Mouse (Mus musculus) forebrain, embryonic 11.5 days (tissue): ENCODE results near the gene Cpxm2. TPM values are rescaled to one million over a fixed set of nuclear protein-coding genes. Genes with fewer than 3 reads are reported as not detected.

Experiments
- ATAC-seq: fragments of 200-750 bp; cut with Nextera tagmentation; replicated peaks from 2 replicates; pipeline ENCODE4 v1.8.0; 2017; ENCODE audit warnings: moderate TSS enrichment; ENCODE audit not compliant: low FRiP score
- DNase-seq: peaks from one replicate; pipeline ENCODE4 v3.0.0-alpha.2; 2017; ENCODE audit warnings: low spot score
- H3K27ac ChIP-seq: fragments of 300-500 bp; sonication (generic); 2 replicates; pipeline ENCODE4 v1.5.1; 2014; ENCODE audit warnings: low read depth, low read length
- H3K27me3 ChIP-seq: fragments of 300-500 bp; sonication (generic); 2 replicates; pipeline ENCODE4 v1.6.1; 2014; ENCODE audit warnings: mild to moderate bottlenecking, low read length, mixed read lengths; ENCODE audit not compliant: control insufficient read depth, insufficient read depth
- H3K36me3 ChIP-seq: fragments of 300-500 bp; sonication (generic); 2 replicates; pipeline ENCODE4 v1.6.1; 2014; ENCODE audit warnings: mild to moderate bottlenecking, low read length, moderate library complexity, mixed read lengths; ENCODE audit not compliant: control insufficient read depth, insufficient read depth
- H3K4me1 ChIP-seq: fragments of 300-500 bp; sonication (generic); replicated peaks from 2 replicates; pipeline ENCODE4 v1.6.1; 2014; ENCODE audit warnings: low read length, mixed read lengths; ENCODE audit not compliant: control insufficient read depth, insufficient read depth
- H3K4me2 ChIP-seq: fragments of 300-500 bp; sonication (generic); 2 replicates; pipeline ENCODE4 v1.6.1; 2014; ENCODE audit warnings: low read depth, mild to moderate bottlenecking, low read length, moderate library complexity, mixed read lengths; ENCODE audit not compliant: severe bottlenecking
- H3K4me3 ChIP-seq: fragments of 300-500 bp; sonication (generic); 2 replicates; pipeline ENCODE4 v1.5.1; 2014; ENCODE audit warnings: low read depth, low read length
- H3K9ac ChIP-seq: fragments of 300-500 bp; sonication (generic); 2 replicates; pipeline ENCODE4 v1.6.1; 2014; ENCODE audit warnings: low read length
- H3K9me3 ChIP-seq: fragments of 300-500 bp; sonication (generic); 2 replicates; pipeline ENCODE4 v1.6.1; 2016; ENCODE audit warnings: low read length, mixed read lengths; ENCODE audit not compliant: control insufficient read depth
- WGBS: fragments of 180-500 bp; shearing (Covaris S2); extraction: QIAGEN DNeasy Blood & Tissue Kit; methylation state at CpG from one replicate; pipeline ENCODE4 v1.1.7; 2014; 5-methylcytosine and 5-hydroxymethylcytosine counted together
- polyA plus RNA-seq: library from polyadenylated mRNA; unstranded; fragments of >200 nt; fragmentation: Nextera tagmentation; extraction: Ambion mirVana; gene quantifications from 2 replicates; pipeline ENCODE4 v1.2.1, GENCODE M21; 2014

Cpxm2 gene
- polyA plus RNA-seq, 1 experiment from 2014 or later = 3.7 TPM

- Histone ChIP-seq H3K36me3 (no peaks in the 10 kb centered on the region), H3K27ac (no peak overlapping the region), H3K9me3 (no peaks in the 10 kb centered on the region; the same call in 1 of the 2 replicates), H3K27me3 (no peaks in the 10 kb centered on the region), H3K4me3 (no peak overlapping the region), H3K4me1 (no peaks in the 10 kb centered on the region), H3K9ac (no peak overlapping the region), H3K4me2 (no peak overlapping the region)
- no peak for ATAC-seq
- no peak for DNase-seq
- WGBS = 64% methylated on average over 7 of the region's 7 CpGs
Observed at GRCm38 (mm10) chr7:132169419-132170169, 15.1 kb upstream of the Cpxm2 start.

- DNase-seq (no peak), ATAC-seq (0 out of 2 replicates have a peak, but pooled peaks have one; percentile 21)
- 71% methylated on average over 4 of the region's 4 CpGs for WGBS
- Histone ChIP-seq H3K9me3 (no peaks in the 10 kb centered on the region; the same call in 1 of the 2 replicates), H3K9ac (no peak overlapping the region), H3K4me2 (no peak overlapping the region), H3K36me3 (no peaks in the 10 kb centered on the region), H3K4me3 (no peak overlapping the region), H3K4me1 (no peaks in the 10 kb centered on the region), H3K27ac (no peak overlapping the region), H3K27me3 (no peaks in the 10 kb centered on the region)
Observed at GRCm38 (mm10) chr7:132167239-132167638, 12.7 kb upstream of the Cpxm2 start.

- Histone ChIP-seq H3K4me3 (no peak overlapping the region), H3K9me3 (no peaks in the 10 kb centered on the region), H3K36me3 (no peaks in the 10 kb centered on the region), H3K27me3 (no peaks in the 10 kb centered on the region), H3K27ac (no peak overlapping the region), H3K4me2 (no peak overlapping the region), H3K4me1 (no peaks in the 10 kb centered on the region), H3K9ac (no peak overlapping the region)
- ATAC-seq = no peak
- 90% methylated on average over 3 of the region's 3 CpGs for WGBS
- DNase-seq = no peak
Observed at GRCm38 (mm10) chr7:132162254-132162653, 7.7 kb upstream of the Cpxm2 start.

GRCm38 (mm10) chr7:132158321-132159025, 3.9 kb upstream of the Cpxm2 start:
- Histone ChIP-seq H3K27ac (no peak overlapping the region), H3K9ac (no peak overlapping the region), H3K4me3 (no peak overlapping the region), H3K36me3 (no peaks in the 10 kb centered on the region), H3K9me3 (no peaks in the 10 kb centered on the region), H3K4me1 (peaks cover 7% of the 10 kb centered on the region; the same call in 1 of the 2 replicates), H3K27me3 (peaks cover 17% of the 10 kb centered on the region), H3K4me2 (no peak overlapping the region)
- WGBS = 85% methylated on average over 9 of the region's 9 CpGs
- no peak for ATAC-seq
- no peak for DNase-seq

GRCm38 (mm10) chr7:132153725-132154147, 803 bp downstream of the Cpxm2 start:
- Histone ChIP-seq H3K9me3 (no peaks in the 10 kb centered on the region), H3K27me3 (peaks cover 21% of the 10 kb centered on the region), H3K36me3 (no peaks in the 10 kb centered on the region), H3K27ac (no peak overlapping the region), H3K4me2 (peak overlapping the region; percentile 86; the same call in 1 of the 2 replicates), H3K4me3 (no peak overlapping the region), H3K4me1 (peaks cover 7% of the 10 kb centered on the region; the same call in 1 of the 2 replicates), H3K9ac (no peak overlapping the region)
- no peak for DNase-seq
- 35% methylated on average over 6 of the region's 6 CpGs for WGBS
- no peak for ATAC-seq

- no peak overlapping the region for H3K27ac ChIP-seq
- H3K4me3 ChIP-seq = no peak overlapping the region
- no peaks in the 10 kb centered on the region for H3K9me3 ChIP-seq
- ATAC-seq (no peak), DNase-seq (no peak)
- H3K27me3 ChIP-seq = no peaks in the 10 kb centered on the region
- no peaks in the 10 kb centered on the region for H3K4me1 ChIP-seq
- 78% methylated on average over 15 of the region's 15 CpGs for WGBS
- H3K9ac ChIP-seq = no peak overlapping the region
- no peaks in the 10 kb centered on the region for H3K36me3 ChIP-seq
- no peak overlapping the region for H3K4me2 ChIP-seq
Observed at GRCm38 (mm10) chr7:132145227-132145800, 9.2 kb downstream of the Cpxm2 start.

GRCm38 (mm10) chr7:132128687-132129086, 25.9 kb downstream of the Cpxm2 start:
- H3K36me3 ChIP-seq = no peaks in the 10 kb centered on the region
- no peak overlapping the region for H3K9ac ChIP-seq
- ATAC-seq (no peak), DNase-seq (no peak)
- 81% methylated on average over 6 of the region's 6 CpGs for WGBS
- H3K4me3 ChIP-seq = no peak overlapping the region
- no peaks in the 10 kb centered on the region for H3K9me3 ChIP-seq
- no peaks in the 10 kb centered on the region for H3K4me1 ChIP-seq
- no peak overlapping the region for H3K27ac ChIP-seq
- H3K4me2 ChIP-seq = no peak overlapping the region
- H3K27me3 ChIP-seq = no peaks in the 10 kb centered on the region

GRCm38 (mm10) chr7:132124948-132125347, 29.6 kb downstream of the Cpxm2 start:
- Histone ChIP-seq H3K36me3 (no peaks in the 10 kb centered on the region), H3K4me2 (no peak overlapping the region), H3K4me1 (no peaks in the 10 kb centered on the region), H3K9ac (no peak overlapping the region), H3K27ac (no peak overlapping the region), H3K4me3 (no peak overlapping the region), H3K27me3 (no peaks in the 10 kb centered on the region), H3K9me3 (no peaks in the 10 kb centered on the region)
- 86% methylated on average over 7 of the region's 7 CpGs for WGBS
- DNase-seq (no peak), ATAC-seq (no peak)
